Mouse (Mus musculus) forelimb bud, embryonic 11.5 days (tissue): ENCODE results near the gene Bcl2a1a.
"Not testable (repeated sequence)": the region's sequence is repeated elsewhere in the genome, so short reads cannot be mapped to it uniquely, and the experiment has no call there.

Experiments used
- DNase-seq: peaks from one replicate; pipeline ENCODE4 v3.0.0-alpha.2; 2012; ENCODE audit warnings: low read depth, low spot score

Gene Bcl2a1a

DNA sequence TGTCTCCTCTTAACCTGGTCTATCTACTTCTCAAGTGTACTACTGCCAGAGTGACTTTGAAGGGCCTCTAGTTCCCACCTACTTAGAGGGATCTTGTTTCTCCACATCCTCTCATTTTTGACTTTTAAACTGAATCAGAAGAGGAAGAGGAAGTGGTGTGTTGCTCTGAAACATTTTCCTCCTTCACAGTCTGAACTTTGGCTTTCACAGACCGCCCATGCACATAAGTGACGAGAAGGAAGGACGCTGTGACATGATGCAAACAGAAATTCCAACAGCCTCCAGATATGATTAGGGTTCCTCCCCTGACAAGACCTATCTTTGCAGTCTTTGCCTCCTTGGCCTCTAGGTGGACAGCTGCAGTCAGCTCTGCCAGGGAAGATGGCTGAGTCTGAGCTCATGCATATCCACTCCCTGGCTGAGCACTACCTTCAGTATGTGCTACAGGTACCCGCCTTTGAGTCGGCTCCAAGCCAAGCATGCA lies at the start of gene Bcl2a1a:
Gene Bcl2a1a (plus strand): TSS at position 231 of the 484 bp plus-strand sequence.
- not testable (repeated sequence) for DNase-seq

DNA sequence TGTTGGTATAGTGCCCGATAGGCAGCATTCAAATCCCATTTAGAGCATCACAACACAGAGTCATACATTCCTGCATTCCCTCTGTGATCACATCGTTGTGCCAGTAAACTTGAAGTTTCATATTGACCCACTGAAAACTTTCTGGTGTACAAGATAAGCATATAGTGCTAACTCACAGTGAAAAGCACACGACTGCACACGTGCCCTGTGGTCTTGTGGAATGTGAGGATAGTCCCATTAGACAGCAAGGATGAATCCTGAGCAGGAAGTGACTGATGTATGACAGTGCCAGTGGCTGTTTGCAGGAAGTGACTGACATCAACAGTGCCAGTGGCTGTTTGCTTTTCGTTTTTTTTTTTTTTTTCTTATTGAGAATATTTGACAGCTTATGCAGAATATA lies 40.1 kb upstream of the Bcl2a1a start:
- DNase-seq = not testable (repeated sequence)

DNA sequence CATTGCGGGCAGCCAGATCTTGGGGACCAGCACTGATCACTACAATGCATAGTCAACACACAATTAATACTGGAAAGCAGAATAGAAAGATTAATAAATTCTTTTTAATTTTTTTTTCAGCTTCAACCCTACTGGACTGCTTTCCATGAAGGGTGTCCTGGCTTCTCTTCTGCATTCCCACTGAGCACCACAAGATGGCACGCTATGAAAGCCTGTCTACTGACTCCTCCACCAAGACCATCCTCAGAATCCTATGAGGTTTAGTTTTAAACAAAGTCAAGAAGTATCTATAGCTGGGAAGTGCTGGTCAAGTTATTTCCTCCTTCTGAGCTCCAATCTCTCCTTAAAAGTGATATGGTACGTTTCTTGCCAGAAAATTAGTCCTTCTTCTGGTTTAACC lies 18.4 kb upstream of the Bcl2a1a start:
- not testable (repeated sequence) for DNase-seq

GRCm38 (mm10) chr9:88951466-88951865 lies 5.2 kb upstream of the Bcl2a1a start:
- not testable (repeated sequence) for DNase-seq

DNA sequence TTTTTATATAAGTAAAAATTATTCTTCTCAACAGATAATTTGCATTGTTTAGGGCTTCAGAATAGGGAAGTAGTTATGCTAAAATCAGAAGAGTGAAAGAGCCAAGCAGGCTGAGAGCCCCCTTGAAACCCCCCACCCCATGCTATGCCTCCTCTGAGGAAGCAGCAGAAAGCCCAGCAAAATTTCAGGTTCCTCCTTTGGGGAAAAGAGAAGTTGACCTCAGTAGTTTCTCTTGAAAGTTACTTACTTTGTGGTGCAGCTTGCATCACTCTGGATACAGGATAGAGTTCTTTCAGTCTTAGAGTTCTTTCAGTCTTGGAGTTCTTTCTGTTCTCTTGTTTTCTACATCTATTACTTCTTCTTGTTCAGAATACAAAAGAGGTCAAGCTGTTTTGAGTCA lies 3.5 kb upstream of the Bcl2a1a start:
- DNase-seq = not testable (repeated sequence)

DNA sequence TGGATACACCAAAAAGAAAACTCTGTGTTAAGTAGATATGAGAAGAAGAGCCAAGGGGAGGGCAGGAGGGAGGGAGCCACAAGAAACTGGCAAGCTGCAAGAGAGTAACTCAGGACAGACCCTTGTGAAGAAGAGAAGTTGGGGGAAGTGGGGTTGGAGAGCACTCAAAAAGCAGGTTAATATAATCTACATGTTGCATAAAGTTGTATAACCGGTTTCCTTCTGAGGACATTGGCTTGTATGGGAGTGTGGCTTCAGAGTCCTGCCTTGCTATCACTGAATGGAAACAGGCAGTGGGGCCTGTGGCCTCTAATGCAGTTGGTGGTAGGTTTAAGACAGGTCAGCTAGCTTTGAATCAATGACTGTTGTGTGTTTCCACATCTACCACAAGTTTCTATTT lies 1.5 kb upstream of the Bcl2a1a start:
- DNase-seq = not testable (repeated sequence)

GRCm38 (mm10) chr9:88956035-88956434 lies 665 bp upstream of the Bcl2a1a start:
- not testable (repeated sequence) for DNase-seq

DNA sequence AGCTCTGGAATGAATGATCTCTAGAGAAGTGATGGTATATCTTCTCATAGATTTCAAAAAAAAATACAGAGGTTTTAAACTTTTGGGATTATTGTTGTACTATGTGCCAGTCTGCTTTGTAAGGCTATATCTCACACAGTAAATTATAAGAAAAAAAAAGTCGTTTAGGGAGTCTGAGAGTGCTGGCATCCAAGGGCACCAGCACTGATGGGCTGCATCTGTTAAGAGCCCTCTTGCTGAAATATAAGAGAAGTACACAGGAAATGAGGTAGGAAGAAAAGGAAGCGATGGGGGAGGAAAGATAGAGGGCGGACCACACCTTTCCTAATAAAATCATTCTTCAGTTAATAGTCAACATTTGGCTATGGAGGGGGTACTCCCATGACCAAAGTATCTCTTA lies 2.2 kb downstream of the Bcl2a1a start:
- no peak for DNase-seq

GRCm38 (mm10) chr9:88959981-88960380 lies 3.3 kb downstream of the Bcl2a1a start:
- not testable (repeated sequence) for DNase-seq

- DNase-seq = not testable (repeated sequence)
These were observed 9.8 kb downstream of the Bcl2a1a start for GRCm38 (mm10) chr9:88966462-88966861.

GRCm38 (mm10) chr9:88969502-88969901 lies 12.8 kb downstream of the Bcl2a1a start:
- not testable (repeated sequence) for DNase-seq

- DNase-seq = not testable (repeated sequence)
These were observed 20.2 kb downstream of the Bcl2a1a start for GRCm38 (mm10) chr9:88976875-88977274.

- DNase-seq = not testable (repeated sequence)
These were observed 23.1 kb downstream of the Bcl2a1a start for GRCm38 (mm10) chr9:88979781-88980180.

- DNase-seq = not testable (repeated sequence)
These were observed 44.8 kb downstream of the Bcl2a1a start for GRCm38 (mm10) chr9:89001541-89001940.
